Mouse (Mus musculus) heart, embryonic 13.5 days (tissue): Measurements from ENCODE around the gene Rom1. TPM values are rescaled to one million over a fixed set of nuclear protein-coding genes. Genes with fewer than 3 reads are reported as not detected.
"Not testable (repeated sequence)": the region's sequence is repeated elsewhere in the genome, so short reads cannot be mapped to it uniquely, and the experiment has no call there.

Source experiments
- ATAC-seq: fragments of 200-750 bp; cut with Nextera tagmentation; 2 replicates; pipeline ENCODE4 v1.8.0; 2017; ENCODE audit warnings: moderate TSS enrichment; ENCODE audit not compliant: insufficient number of reproducible peaks, low FRiP score, low TSS enrichment; ENCODE audit errors: extremely low read depth
- H3K27ac ChIP-seq: fragments of 300-500 bp; sonication (generic); replicated peaks from 2 replicates; pipeline ENCODE4 v1.5.1; 2015; ENCODE audit warnings: moderate library complexity, mild to moderate bottlenecking, inconsistent platforms
- H3K27me3 ChIP-seq: fragments of 300-500 bp; sonication (generic); replicated peaks from 2 replicates; pipeline ENCODE4 v1.6.1; 2015; ENCODE audit warnings: mild to moderate bottlenecking, inconsistent platforms
- H3K36me3 ChIP-seq: fragments of 300-500 bp; sonication (generic); 2 replicates; pipeline ENCODE4 v1.6.1; 2015; ENCODE audit warnings: mild to moderate bottlenecking, inconsistent platforms
- H3K4me1 ChIP-seq: fragments of 300-500 bp; sonication (generic); 2 replicates; pipeline ENCODE4 v1.6.1; 2015; ENCODE audit warnings: inconsistent platforms
- H3K4me2 ChIP-seq: fragments of 300-500 bp; sonication (generic); 2 replicates; pipeline ENCODE4 v1.6.1; 2015; ENCODE audit warnings: inconsistent platforms, mild to moderate bottlenecking, moderate library complexity
- H3K4me3 ChIP-seq: fragments of 300-500 bp; sonication (generic); 2 replicates; pipeline ENCODE4 v1.5.1; 2015; ENCODE audit warnings: moderate library complexity, mild to moderate bottlenecking, inconsistent platforms
- H3K9ac ChIP-seq: fragments of 300-500 bp; sonication (generic); 2 replicates; pipeline ENCODE4 v1.6.1; 2015; ENCODE audit warnings: inconsistent platforms, mild to moderate bottlenecking, moderate library complexity
- H3K9me3 ChIP-seq: fragments of 300-500 bp; sonication (generic); 2 replicates; pipeline ENCODE4 v1.6.1; 2016; ENCODE audit warnings: inconsistent platforms
- WGBS: fragments of 180-500 bp; shearing (Covaris S2); methylation state at CpG from one replicate; pipeline ENCODE4 v1.1.7; 2015; ENCODE audit warnings: mixed read lengths; 5-methylcytosine and 5-hydroxymethylcytosine counted together
- polyA plus RNA-seq: library from polyadenylated mRNA; unstranded; fragments of >200 nt; fragmentation: Nextera tagmentation; extraction: Ambion mirVana; gene quantifications from 2 replicates; pipeline ENCODE4 v1.2.1, GENCODE M21; 2015

Gene Rom1
- polyA plus RNA-seq, 1 experiment from 2014 or later: 2.7 TPM

DNA sequence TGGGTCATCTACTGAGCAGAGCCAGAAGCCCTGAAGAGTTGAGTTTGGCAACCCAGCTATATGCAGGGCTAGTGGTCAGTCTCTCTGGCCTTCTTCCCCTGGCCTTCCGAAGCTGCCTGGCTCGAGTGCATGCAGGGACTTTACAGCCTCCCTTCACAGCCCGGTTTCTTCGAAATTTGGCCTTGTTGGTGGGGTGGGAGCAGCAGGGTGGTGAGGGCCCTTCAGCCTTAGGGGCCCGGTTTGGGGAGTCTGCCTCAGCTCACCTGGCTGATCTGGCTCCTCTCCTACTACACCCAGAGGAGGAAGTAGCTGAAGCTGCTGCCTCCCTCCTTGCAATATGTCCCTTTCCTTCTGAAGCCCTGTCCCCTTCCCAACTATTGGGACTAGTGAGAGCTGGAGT, 32.9 kb downstream of the Rom1 start:
- H3K9ac ChIP-seq: peak overlapping the region; percentile 96
- 87% methylated on average over 5 of the region's 5 CpGs for WGBS
- not testable (repeated sequence) for H3K9me3 ChIP-seq

DNA sequence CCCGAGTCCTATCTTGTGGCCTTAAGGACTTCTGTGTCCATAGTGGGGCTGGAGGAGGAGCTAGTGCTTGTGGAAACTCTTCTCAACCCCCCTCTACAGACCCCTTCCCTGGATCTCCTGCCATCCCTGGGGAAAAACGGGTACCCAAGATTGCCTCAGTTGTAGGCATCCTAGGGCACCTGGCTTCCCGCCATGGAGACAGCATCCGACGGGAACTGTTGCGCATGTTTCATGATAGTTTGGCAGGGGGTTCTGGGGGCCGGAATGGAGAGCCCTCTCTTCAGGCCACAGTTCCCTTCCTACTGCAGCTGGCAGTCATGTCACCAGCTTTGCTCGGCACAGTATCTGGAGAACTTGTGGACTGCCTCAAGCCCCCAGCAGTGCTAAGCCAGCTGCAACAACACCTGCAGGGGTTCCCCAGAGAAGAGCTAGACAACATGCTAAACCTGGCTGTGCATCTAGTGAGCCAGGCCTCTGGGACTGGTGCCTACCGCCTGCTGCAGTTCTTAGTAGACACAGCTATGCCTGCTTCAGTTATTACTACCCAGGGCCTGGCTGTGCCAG, 33.7 kb downstream of the Rom1 start:
- H3K4me2 ChIP-seq: no peak overlapping the region
- H3K4me1 ChIP-seq: peaks cover 40% of the 10 kb centered on the region
- H3K9me3 ChIP-seq: no peaks in the 10 kb centered on the region
- WGBS: 86% methylated on average over 9 of the region's 9 CpGs
- peaks cover 39% of the 10 kb centered on the region for H3K36me3 ChIP-seq
- no peak overlapping the region for H3K27ac ChIP-seq
- no peak overlapping the region for H3K4me3 ChIP-seq
- H3K9ac ChIP-seq: 0 out of 2 replicates have a peak overlapping the region, but pooled peaks have one; percentile 96
- ATAC-seq: no peak
- no peaks in the 10 kb centered on the region for H3K27me3 ChIP-seq

More for the DNA sequence above, 32.9 kb downstream of the Rom1 start:
- H3K36me3 ChIP-seq: peaks cover 31% of the 10 kb centered on the region
- H3K4me3 ChIP-seq, H3K4me2 ChIP-seq, H3K27ac ChIP-seq, H3K27me3 ChIP-seq, ATAC-seq: not testable (repeated sequence)
- peaks cover 40% of the 10 kb centered on the region for H3K4me1 ChIP-seq

DNA sequence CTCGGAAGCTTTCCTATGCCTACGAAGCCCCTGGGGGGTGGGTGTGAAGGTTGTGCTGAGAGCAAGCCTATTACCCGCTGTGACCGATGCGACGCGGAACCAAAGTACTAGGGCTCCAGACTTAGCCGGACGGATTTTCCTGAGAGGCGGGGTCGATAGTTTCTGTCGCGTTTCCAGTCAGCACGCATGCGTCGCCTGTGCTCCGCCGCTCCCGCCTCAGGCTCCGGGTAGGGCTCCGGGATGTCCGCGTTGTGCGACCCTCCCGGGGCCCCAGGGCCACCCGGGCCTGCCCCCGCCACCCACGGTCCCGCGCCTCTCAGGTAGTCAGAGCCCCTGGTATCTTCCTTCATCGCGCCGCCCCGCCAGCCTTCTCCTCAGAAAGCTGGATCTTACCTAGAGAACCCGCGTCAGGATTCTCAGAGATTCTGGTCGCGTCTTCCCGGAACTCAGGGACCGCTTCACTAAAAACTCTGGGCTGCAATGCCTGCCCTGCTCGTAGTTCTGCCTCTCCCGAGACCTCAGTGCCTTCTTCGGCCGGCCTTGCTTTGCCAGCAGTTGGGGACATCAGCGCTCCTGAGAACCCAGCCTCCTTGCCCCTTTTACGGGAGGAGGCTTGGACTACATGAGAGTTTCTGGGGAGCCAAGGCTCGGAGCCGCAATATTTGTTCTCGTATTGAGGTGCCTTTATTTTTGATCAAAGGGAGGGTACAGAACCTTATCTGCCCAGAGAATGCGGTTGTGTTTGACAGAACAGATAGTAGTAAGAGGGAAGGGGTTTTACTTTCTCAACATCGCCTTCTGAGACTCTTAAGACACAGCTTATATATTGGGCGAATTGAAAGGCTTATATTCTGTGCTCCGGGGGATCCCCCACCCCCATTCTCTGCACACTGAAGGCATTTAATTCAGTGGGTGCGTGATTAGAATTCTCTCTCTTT, 36.1 kb downstream of the Rom1 start, which contains the start of gene Ints5:
Ints5 (plus strand) TSS at position 177 of the 938 bp plus-strand sequence.
- H3K4me3 ChIP-seq: peak within 1 kb of the TSS; percentile 92
- peak; percentile 13; the same call in 1 of the 2 replicates for ATAC-seq
- H3K4me2 ChIP-seq: peak within 1 kb of the TSS; percentile 94
- H3K36me3 ChIP-seq: peaks cover 43% of the 10 kb centered on the region
- WGBS: 1% methylated on average over 54 of the region's 54 CpGs
- H3K27ac ChIP-seq: peak within 1 kb of the TSS; percentile 91
- H3K27me3 ChIP-seq: no peaks in the 10 kb centered on the region
- H3K9ac ChIP-seq: peak within 1 kb of the TSS; percentile 97
- H3K9me3 ChIP-seq: no peaks in the 10 kb centered on the region
- H3K4me1 ChIP-seq: peaks cover 37% of the 10 kb centered on the region

DNA sequence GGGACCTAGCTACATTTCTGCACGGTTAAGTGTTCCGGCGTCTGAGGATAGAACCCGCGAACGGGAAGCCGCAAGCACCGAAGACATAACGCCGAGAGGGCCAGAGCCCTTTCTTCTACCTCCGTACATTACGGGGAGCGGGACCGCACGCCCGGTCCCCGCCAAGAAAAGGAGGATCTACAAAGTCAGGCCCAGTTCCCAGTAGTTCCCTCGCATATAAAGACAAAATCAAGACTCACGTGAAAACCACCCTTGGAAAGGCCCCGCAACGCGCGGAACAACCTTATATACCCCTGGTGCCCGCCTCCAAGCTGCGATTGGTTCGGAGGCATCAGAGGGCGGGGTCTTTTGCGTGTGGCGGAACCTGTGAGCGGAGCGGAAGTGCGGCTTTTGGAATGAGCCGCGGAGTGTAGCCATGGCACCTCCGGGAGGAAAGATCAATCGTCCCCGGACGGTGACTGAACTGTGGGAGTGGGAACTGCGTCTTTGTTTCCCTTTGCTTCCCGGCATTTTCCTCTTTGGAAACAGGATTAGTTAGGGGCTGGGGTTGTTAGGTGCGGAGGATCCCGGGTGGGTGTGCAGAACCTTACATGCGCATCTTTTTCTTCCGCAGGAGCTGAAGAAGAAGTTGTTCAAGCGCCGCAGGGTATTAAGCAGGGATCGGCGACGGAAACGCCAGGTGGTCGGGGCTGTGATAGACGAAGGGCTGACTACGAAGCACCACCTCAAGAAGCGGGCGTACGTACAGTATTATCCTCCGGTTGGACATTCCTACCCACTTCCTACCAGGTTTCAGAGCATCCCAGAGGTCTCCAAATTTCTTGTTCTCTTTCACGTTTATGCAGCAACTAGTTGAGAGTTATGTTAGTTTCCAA, 40.4 kb downstream of the Rom1 start, which contains the start of the genes 1810009A15Rik and Gm49416:
1810009A15Rik (plus strand) TSS at position 343 of the 875 bp plus-strand sequence.
Gm49416 (plus strand) TSS at position 416 of the 875 bp plus-strand sequence.
- H3K4me3 ChIP-seq: peak within 1 kb of the TSS; percentile 80
- peaks cover 15% of the 10 kb centered on the region for H3K36me3 ChIP-seq
- peaks cover 28% of the 10 kb centered on the region for H3K4me1 ChIP-seq
- under 1% methylated on average over 58 of the region's 58 CpGs for WGBS
- H3K9me3 ChIP-seq: no peaks in the 10 kb centered on the region
- H3K9ac ChIP-seq: peak within 1 kb of the TSS; percentile 89
- H3K27me3 ChIP-seq: no peaks in the 10 kb centered on the region
- peak; percentile 85 for ATAC-seq
- peak within 1 kb of the TSS; percentile 87 for H3K4me2 ChIP-seq
- H3K27ac ChIP-seq: peak within 1 kb of the TSS; percentile 89

DNA sequence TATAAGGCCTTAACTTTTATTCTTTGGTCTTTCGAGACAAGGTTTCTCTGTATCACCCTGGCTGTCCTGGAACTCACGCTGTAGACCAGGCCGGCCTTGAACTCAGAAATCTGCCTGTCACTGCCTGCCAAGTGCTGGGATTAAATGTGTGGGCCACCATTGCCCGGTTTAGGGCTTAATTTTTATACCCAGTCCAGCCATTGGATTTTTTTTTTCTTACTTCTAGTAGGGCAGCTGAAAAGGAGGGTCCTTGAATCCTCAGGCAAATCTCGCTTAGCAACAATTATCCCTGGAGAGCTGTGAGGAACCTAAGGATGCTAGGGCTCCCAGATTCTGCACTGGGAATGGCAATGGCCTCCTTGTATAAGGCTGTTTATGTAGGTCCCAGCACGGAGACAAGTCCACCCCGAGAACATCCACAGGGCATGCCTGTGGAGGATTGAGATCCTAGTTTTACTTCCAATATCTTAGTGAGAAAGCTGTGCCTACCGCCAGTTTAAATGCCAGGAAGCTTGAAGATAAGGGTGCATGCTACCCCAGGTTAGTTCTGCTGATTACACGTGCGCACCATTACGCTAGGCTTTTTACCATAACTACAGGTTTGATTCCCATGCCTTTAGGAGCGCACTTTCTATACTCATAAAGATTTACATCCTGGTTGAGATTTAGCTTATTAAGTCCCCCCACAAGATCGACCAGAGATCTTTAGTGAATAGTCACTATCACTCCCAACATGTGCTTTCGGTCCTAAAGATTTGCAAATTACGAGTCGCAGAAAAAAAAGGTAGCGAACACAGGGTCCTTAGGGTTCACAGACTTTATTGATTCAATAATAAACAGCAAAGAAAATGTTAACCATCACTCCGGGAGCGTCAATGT, 41.3 kb downstream of the Rom1 start:
- WGBS: 17% methylated on average over 19 of the region's 19 CpGs
- Histone ChIP-seq H3K9ac (peak overlapping the region; percentile 89), H3K4me1 (peaks cover 23% of the 10 kb centered on the region), H3K4me2 (peak overlapping the region; percentile 87), H3K27me3 (no peaks in the 10 kb centered on the region), H3K27ac (peak overlapping the region; percentile 89), H3K9me3 (no peaks in the 10 kb centered on the region), H3K36me3 (peaks cover 15% of the 10 kb centered on the region), H3K4me3 (peak overlapping the region; percentile 80)
- ATAC-seq: no peak

DNA sequence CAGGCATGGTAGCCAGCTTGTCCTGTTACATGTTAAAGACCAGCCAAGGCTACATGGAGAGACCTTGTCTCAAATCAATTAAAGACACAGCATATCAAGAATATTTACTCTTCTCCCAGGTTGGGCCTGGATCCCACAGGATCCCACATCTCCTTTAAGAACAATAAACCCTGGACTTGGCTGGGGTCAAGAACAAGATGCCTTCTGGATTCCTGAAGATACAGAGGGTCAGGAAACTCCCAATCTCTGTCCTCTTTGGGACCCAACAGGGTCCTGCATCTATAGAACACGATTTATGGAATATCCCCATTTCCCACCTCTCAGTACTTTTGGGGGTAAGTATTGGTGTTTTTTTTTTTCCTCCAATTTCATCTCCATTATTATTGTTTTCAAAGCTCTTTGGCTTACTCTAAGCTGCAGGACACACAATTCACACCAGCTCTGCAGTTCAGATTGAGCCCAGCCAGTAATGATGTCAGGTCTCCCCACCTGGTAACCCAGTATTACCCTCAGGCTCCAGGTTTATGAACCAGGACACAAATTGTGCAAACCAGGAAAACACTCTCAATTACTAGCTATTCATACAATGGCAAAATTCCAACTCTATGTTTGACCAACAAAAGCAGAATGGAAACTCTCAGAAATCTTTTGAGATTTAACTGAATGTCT, 42.1 kb downstream of the Rom1 start:
- Histone ChIP-seq H3K36me3 (peaks cover 15% of the 10 kb centered on the region), H3K4me2 (peak overlapping the region; percentile 87), H3K27ac (peak overlapping the region; percentile 89; the same call in 1 of the 2 replicates), H3K4me3 (peak overlapping the region; percentile 80), H3K9ac (peak overlapping the region; percentile 89; the same call in 1 of the 2 replicates), H3K27me3 (no peaks in the 10 kb centered on the region), H3K9me3 (no peaks in the 10 kb centered on the region), H3K4me1 (peaks cover 18% of the 10 kb centered on the region)
- ATAC-seq: no peak
- 61% methylated on average over 1 of the region's 1 CpGs for WGBS

DNA sequence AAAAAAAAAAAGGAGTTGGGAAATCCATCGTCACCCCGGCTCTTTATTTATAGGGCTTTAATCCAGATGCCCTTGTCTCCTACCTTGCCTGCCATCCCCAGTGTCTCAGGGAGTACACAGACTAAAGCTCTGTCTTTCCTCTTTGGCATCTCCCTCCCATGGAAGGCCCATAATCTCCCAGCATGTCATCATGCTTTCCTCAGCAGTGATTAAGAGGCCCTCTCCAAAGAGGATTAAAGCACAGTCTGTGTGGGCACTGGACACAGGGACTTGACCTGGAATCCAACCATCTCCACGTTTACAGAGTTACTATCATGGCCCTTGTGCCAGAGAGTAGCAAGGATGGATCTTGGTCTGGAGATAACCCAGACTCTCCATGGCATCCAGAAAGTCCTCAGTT, 45.5 kb downstream of the Rom1 start, which contains the start of the genes Lbhd1 and Gm49403:
Lbhd1 (plus strand) TSS at position 117 of the 400 bp plus-strand sequence.
Gm49403 (plus strand) TSS at position 315 of the 400 bp plus-strand sequence.
- H3K27ac ChIP-seq: no peak within 1 kb of the TSS
- peaks cover 21% of the 10 kb centered on the region for H3K4me1 ChIP-seq
- no peaks in the 10 kb centered on the region for H3K9me3 ChIP-seq
- no peak within 1 kb of the TSS for H3K4me3 ChIP-seq
- H3K4me2 ChIP-seq: no peak within 1 kb of the TSS
- 67% methylated on average over 3 of the region's 3 CpGs for whole genome bisulfite sequencing
- H3K9ac ChIP-seq: no peak within 1 kb of the TSS
- no peak for ATAC-seq
- H3K27me3 ChIP-seq: no peaks in the 10 kb centered on the region
- H3K36me3 ChIP-seq: no peaks in the 10 kb centered on the region

DNA sequence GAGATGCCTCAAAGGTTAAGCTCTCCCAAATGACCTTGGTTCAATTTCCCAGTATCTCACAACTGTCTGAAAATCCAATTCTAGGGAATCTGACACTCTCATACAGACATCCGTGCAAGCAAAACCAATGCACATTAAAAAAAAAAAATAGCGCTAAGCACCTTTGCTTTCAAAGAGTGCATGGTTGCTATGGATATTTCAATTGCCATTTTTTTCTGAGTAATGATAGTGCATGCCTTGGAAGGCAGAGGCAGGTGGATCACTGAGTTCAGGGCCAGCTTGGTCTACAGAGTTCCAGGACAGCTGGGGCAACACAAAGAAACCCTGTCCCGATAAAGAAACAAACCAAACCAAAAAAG, 48.1 kb downstream of the Rom1 start:
- H3K4me1 ChIP-seq: peaks cover 12% of the 10 kb centered on the region
- H3K9me3 ChIP-seq: no peaks in the 10 kb centered on the region
- no peak for ATAC-seq
- no peaks in the 10 kb centered on the region for H3K27me3 ChIP-seq
- H3K36me3 ChIP-seq: peaks cover 18% of the 10 kb centered on the region
- peak overlapping the region; percentile 89 for H3K4me3 ChIP-seq
- H3K9ac ChIP-seq: peak overlapping the region; percentile 96
- 16% methylated on average over 3 of the region's 3 CpGs for WGBS
- peak overlapping the region; percentile 89; the same call in 1 of the 2 replicates for H3K27ac ChIP-seq
- peak overlapping the region; percentile 81 for H3K4me2 ChIP-seq

DNA sequence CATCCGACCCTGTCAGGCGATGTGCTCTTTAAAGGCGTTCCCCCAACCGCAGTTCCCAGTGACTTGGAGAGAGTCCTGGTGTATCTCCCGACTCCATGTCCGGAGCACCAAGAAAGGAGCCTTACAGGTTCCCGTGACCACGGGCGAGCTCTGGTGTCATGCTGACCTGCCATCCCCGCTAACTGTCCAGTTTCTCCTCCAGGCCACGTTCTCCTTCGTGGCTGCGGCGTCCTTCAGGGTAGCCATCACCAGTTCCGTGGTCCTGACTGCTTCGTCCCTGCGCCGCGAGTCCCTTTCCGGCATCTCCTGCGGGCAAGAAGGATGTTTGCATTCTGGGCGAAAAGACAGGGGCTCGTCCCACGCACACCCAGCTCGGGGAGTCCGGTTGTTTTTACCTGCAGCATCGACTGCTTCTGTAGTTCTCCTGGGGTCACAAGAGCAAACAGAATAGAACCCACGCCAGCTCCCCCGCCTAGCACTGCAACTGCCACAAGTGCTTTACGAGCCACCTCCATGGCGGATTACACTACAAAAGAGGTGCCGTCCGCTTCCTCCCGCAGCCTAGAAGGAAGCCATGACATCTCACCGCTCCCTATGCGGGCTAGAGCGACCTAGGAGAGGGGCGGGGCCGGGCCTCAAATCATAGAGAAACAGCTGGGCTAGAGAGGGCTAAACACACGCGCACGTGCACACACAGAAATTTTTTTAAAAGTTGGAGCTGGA, 48.7 kb downstream of the Rom1 start, which contains the start of gene Uqcc3:
Uqcc3 (minus strand) TSS at position 613 of the 723 bp plus-strand sequence.
- Histone ChIP-seq H3K27ac (peak within 1 kb of the TSS; percentile 89), H3K9ac (peak within 1 kb of the TSS; percentile 96), H3K4me3 (peak within 1 kb of the TSS; percentile 89), H3K4me1 (peaks cover 12% of the 10 kb centered on the region), H3K4me2 (peak within 1 kb of the TSS; percentile 81), H3K36me3 (peaks cover 24% of the 10 kb centered on the region), H3K9me3 (no peaks in the 10 kb centered on the region), H3K27me3 (no peaks in the 10 kb centered on the region)
- peak; percentile 82 for ATAC-seq
- under 1% methylated on average over 42 of the region's 42 CpGs for WGBS
